Mouse (Mus musculus) erythroid progenitor cell, adult 5-6 weeks (primary cell): Measurements from ENCODE around the gene Npnt. TPM values are rescaled to one million over a fixed set of nuclear protein-coding genes. Genes with fewer than 3 reads are reported as not detected.

Source experiments
- ATAC-seq: replicated peaks from 2 replicates; pipeline ENCODE4 v1.8.0; 2016; ENCODE audit warnings: moderate number of reproducible peaks, mild to moderate bottlenecking, moderate TSS enrichment, inconsistent platforms; ENCODE audit not compliant: poor library complexity, low FRiP score, severe bottlenecking
- total RNA-seq, 2 experiments: library from RNA; stranded (forward) in 1 of 2; stranded (reverse) in 1 of 2; fragments of 150-400 nt in 1 of 2; fragments of 186-747, 209-891 nt in 1 of 2; gene quantifications; 2 replicates each; pipeline versions ENCODE4 v1.2.3 to v1.2.4; 2015 to 2017; ENCODE audit warnings: low replicate concordance in 2 of 2

Npnt gene
- total RNA-seq, 2 experiments from 2014 or later: not detected

- no peak for ATAC-seq
Measured at GRCm38 (mm10) chr3:132897390-132897789, 52.7 kb downstream of the Npnt start.

- no peak for ATAC-seq
Measured at GRCm38 (mm10) chr3:132894086-132894485, 56.0 kb downstream of the Npnt start.

- no peak for ATAC-seq
Measured at GRCm38 (mm10) chr3:132893676-132894075, 56.4 kb downstream of the Npnt start.

GRCm38 (mm10) chr3:132893044-132893443, 57.0 kb downstream of the Npnt start:
- no peak for ATAC-seq

GRCm38 (mm10) chr3:132892481-132892880, 57.6 kb downstream of the Npnt start:
- ATAC-seq: no peak

- ATAC-seq: no peak
Measured at GRCm38 (mm10) chr3:132887074-132887848, 62.8 kb downstream of the Npnt start.

- ATAC-seq: no peak
Measured at GRCm38 (mm10) chr3:132886419-132887050, 63.6 kb downstream of the Npnt start.

- ATAC-seq: no peak
Measured at GRCm38 (mm10) chr3:132884459-132884858, 65.6 kb downstream of the Npnt start.

- no peak for ATAC-seq
Measured at GRCm38 (mm10) chr3:132883256-132883655, 66.8 kb downstream of the Npnt start.

GRCm38 (mm10) chr3:132880826-132881225, 69.3 kb downstream of the Npnt start:
- no peak for ATAC-seq

GRCm38 (mm10) chr3:132880361-132880760, 69.7 kb downstream of the Npnt start:
- no peak for ATAC-seq

- no peak for ATAC-seq
Measured at GRCm38 (mm10) chr3:132876933-132877676, 73.0 kb downstream of the Npnt start.

- ATAC-seq: no peak
Measured at GRCm38 (mm10) chr3:132876011-132876708, 73.9 kb downstream of the Npnt start.

- no peak for ATAC-seq
Measured at GRCm38 (mm10) chr3:132873251-132873650, 76.8 kb downstream of the Npnt start.

GRCm38 (mm10) chr3:132871318-132871904, 78.7 kb downstream of the Npnt start:
- ATAC-seq: no peak

- ATAC-seq: no peak
Measured at GRCm38 (mm10) chr3:132870079-132870478, 80.0 kb downstream of the Npnt start.

GRCm38 (mm10) chr3:132868838-132869237, 81.3 kb downstream of the Npnt start:
- no peak for ATAC-seq

- ATAC-seq: no peak
Measured at GRCm38 (mm10) chr3:132866984-132867383, 83.1 kb downstream of the Npnt start.

- ATAC-seq: no peak
Measured at GRCm38 (mm10) chr3:132865596-132865995, 84.5 kb downstream of the Npnt start.

GRCm38 (mm10) chr3:132864986-132865385, 85.1 kb downstream of the Npnt start:
- no peak for ATAC-seq
